Comparison of ENCODE assay signal across 7 mouse cellular contexts in the genomic region with DNA sequence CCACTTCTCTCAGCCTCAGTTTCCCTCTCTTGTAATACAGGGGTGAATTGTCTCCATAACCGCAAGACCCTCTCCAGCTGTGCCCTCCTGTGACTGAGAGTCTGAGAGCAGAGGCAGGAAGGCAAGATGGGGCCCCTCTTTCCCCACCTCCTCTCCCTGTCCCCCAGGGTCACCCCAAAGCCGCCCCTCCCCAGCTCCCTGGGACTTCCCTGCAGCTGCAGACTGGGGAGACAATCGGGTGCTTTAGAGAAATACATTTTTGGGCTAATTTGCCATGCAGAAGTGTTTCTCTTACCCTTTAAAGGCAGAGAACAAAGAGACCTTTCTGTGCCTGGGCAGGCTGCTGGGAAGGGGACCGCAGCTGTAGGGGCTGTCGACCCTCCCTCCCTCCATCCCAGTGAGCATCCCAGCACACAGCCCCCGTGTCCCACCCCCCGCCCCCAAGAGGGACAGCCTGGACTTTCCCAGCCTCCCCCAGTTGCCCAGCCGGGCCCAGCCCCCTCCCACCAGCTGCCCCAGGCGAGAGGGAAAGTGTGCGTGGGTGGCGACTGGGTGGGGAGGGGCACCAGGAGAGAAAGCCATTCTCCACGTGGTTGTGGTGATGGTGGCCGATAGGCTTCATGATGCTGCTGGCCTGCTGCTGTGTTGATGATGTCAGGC. TPM values are rescaled to one million over a fixed set of nuclear protein-coding genes. Genes with fewer than 3 reads are reported as not detected.
DNase-seq lines count a peak whose midpoint lies in the region; ATAC-seq and TF ChIP-seq lines count a peak whose summit lies in the region.

No protein-coding gene starts in this region.

- H3K4me2 ChIP-seq in midbrain, embryonic 11.5 days: peak overlapping the region; percentile 25; the same call in 1 of the 2 replicates

- no peaks in the 10 kb centered on the region for H3K36me3 ChIP-seq in thymus, adult 2 months (ENCODE audit: control insufficient read depth, insufficient read depth, low read length)
- H3K36me3 ChIP-seq in hindbrain, embryonic 10.5 days: no peaks in the 10 kb centered on the region
- no peaks in the 10 kb centered on the region for H3K36me3 ChIP-seq in midbrain, embryonic 11.5 days (ENCODE audit: control insufficient read depth, insufficient read depth, low read length)

- H3K27me3 ChIP-seq in thymus, adult 2 months (ENCODE audit: control insufficient read depth, insufficient read depth, low read length): no peaks in the 10 kb centered on the region
- H3K27me3 ChIP-seq in hindbrain, embryonic 10.5 days (ENCODE audit: insufficient read depth, poor library complexity, severe bottlenecking): peaks cover 10% of the 10 kb centered on the region; the same call in 1 of the 2 replicates
- H3K27me3 ChIP-seq in midbrain, embryonic 11.5 days (ENCODE audit: control insufficient read depth, insufficient read depth, low read length): no peaks in the 10 kb centered on the region

- WGBS in thymus, adult 2 months: 36% methylated on average over 13 of the region's 13 CpGs
- WGBS in hindbrain, embryonic 10.5 days: 17% methylated on average over 13 of the region's 13 CpGs
- 26% methylated on average over 13 of the region's 13 CpGs for WGBS in midbrain, embryonic 11.5 days

- H3K4me1 ChIP-seq in thymus, adult 2 months (replicated peaks; ENCODE audit: control insufficient read depth, insufficient read depth, low read length): no peaks in the 10 kb centered on the region
- peaks cover 36% of the 10 kb centered on the region for H3K4me1 ChIP-seq in hindbrain, embryonic 10.5 days (replicated peaks)
- H3K4me1 ChIP-seq in midbrain, embryonic 11.5 days (ENCODE audit: control insufficient read depth, insufficient read depth, low read length): peaks cover 22% of the 10 kb centered on the region

- H3K9me3 ChIP-seq in hindbrain, embryonic 10.5 days: no peaks in the 10 kb centered on the region
- no peaks in the 10 kb centered on the region for H3K9me3 ChIP-seq in midbrain, embryonic 11.5 days (ENCODE audit: control insufficient read depth, low read length)

- ATAC-seq in midbrain, embryonic 11.5 days (ENCODE audit: low FRiP score): peak; percentile 84
- no peak for ATAC-seq in erythroid progenitor cell, adult 5-6 weeks (replicated peaks; ENCODE audit: low FRiP score, poor library complexity, severe bottlenecking)
- no peak for ATAC-seq in megakaryocyte progenitor cell, adult 5-6 weeks (replicated peaks; ENCODE audit: poor library complexity)

- H3K9ac ChIP-seq in midbrain, embryonic 11.5 days (ENCODE audit: low read length): peak overlapping the region; percentile 53

- no peak overlapping the region for H3K4me3 ChIP-seq in thymus, adult 2 months (ENCODE audit: control insufficient read depth, insufficient read depth, low read length)
- peak overlapping the region; percentile 30 for H3K4me3 ChIP-seq in hindbrain, embryonic 10.5 days
- H3K4me3 ChIP-seq in midbrain, embryonic 11.5 days (ENCODE audit: low read depth, low read length): no peak overlapping the region

- peak; percentile 30 for DNase-seq in thymus, postnatal 4 days
- no peak for DNase-seq in thymus, adult 2 months
- peak; percentile 68 for DNase-seq in hindbrain, embryonic 10.5 days (ENCODE audit: low spot score)
- peak; percentile 88 for DNase-seq in midbrain, embryonic 11.5 days (ENCODE audit: low spot score, missing footprints)
- no peak for DNase-seq in yolk sac, embryonic 10.5 days (ENCODE audit: low spot score)

- no peak overlapping the region for H3K27ac ChIP-seq in thymus, adult 2 months (ENCODE audit: control insufficient read depth, insufficient read depth, low read length)
- peak overlapping the region; percentile 90 for H3K27ac ChIP-seq in hindbrain, embryonic 10.5 days
- peak overlapping the region; percentile 79 for H3K27ac ChIP-seq in midbrain, embryonic 11.5 days (ENCODE audit: low read depth, low read length)

- TF ChIP-seq POLR2A in thymus, adult 2 months (IDR thresholded peaks at IDR 0.05; ENCODE audit: control insufficient read depth, extremely low read depth, insufficient read depth, low read length, poor library complexity): no peak

- no peak for TF ChIP-seq CTCF in thymus, adult 2 months (IDR thresholded peaks at IDR 0.05; ENCODE audit: borderline replicate concordance, control insufficient read depth, extremely low read depth, insufficient read depth, low read length, poor library complexity)

RNA-seq across cellular contexts. Expression of a gene that starts 27.4 kb away (rescaled TPM):
- polyA plus RNA-seq in thymus, adult 2 months (2012; rRNA removed): 27.1 and 27.7 TPM in 2 replicates
- polyA plus RNA-seq in hindbrain, embryonic 10.5 days (2016; fragmentation: Nextera tagmentation; extraction: Ambion mirVana): 45.0 and 47.8 TPM in 2 replicates
- 18.7 and 21.1 TPM in 2 replicates for polyA plus RNA-seq in midbrain, embryonic 11.5 days (2014; fragmentation: Nextera tagmentation; extraction: Ambion mirVana)
- total RNA-seq in erythroid progenitor cell, adult 5-6 weeks (2015; ENCODE audit: low replicate concordance): 2.9 and 3.4 TPM in 2 replicates
- total RNA-seq in erythroid progenitor cell, adult 5-6 weeks (2017; ENCODE audit: low replicate concordance): 1.9 TPM in 1 of 2 replicates, not detected in the other
- 4.1 and 8.3 TPM in 2 replicates for total RNA-seq in megakaryocyte progenitor cell, adult 5-6 weeks (2015)
- 8.8 and 9.0 TPM in 2 replicates for total RNA-seq in megakaryocyte progenitor cell, adult 5-6 weeks (2017)

RNA-seq across cellular contexts. Expression of a gene that starts 27.6 kb away (rescaled TPM):
- polyA plus RNA-seq in thymus, adult 2 months (2012; rRNA removed): 0.11 and 0.24 TPM in 2 replicates
- polyA plus RNA-seq in hindbrain, embryonic 10.5 days (2016; fragmentation: Nextera tagmentation; extraction: Ambion mirVana): 0.14 and 0.21 TPM in 2 replicates
- polyA plus RNA-seq in midbrain, embryonic 11.5 days (2014; fragmentation: Nextera tagmentation; extraction: Ambion mirVana): 0.12 and 0.57 TPM in 2 replicates
- not detected in 2 replicates for total RNA-seq in erythroid progenitor cell, adult 5-6 weeks (2015; ENCODE audit: low replicate concordance)
- total RNA-seq in erythroid progenitor cell, adult 5-6 weeks (2017; ENCODE audit: low replicate concordance): not detected in 2 replicates
- 0.22 and 0.46 TPM in 2 replicates for total RNA-seq in megakaryocyte progenitor cell, adult 5-6 weeks (2015)
- not detected in 2 replicates for total RNA-seq in megakaryocyte progenitor cell, adult 5-6 weeks (2017)

RNA-seq across cellular contexts. Expression of a gene that starts 36.6 kb away (rescaled TPM):
- 0.87 and 0.88 TPM in 2 replicates for polyA plus RNA-seq in thymus, adult 2 months (2012; rRNA removed)
- polyA plus RNA-seq in hindbrain, embryonic 10.5 days (2016; fragmentation: Nextera tagmentation; extraction: Ambion mirVana): 9.2 and 28.1 TPM in 2 replicates
- 0.64 and 0.95 TPM in 2 replicates for polyA plus RNA-seq in midbrain, embryonic 11.5 days (2014; fragmentation: Nextera tagmentation; extraction: Ambion mirVana)
- total RNA-seq in erythroid progenitor cell, adult 5-6 weeks (2015; ENCODE audit: low replicate concordance): not detected in 2 replicates
- total RNA-seq in erythroid progenitor cell, adult 5-6 weeks (2017; ENCODE audit: low replicate concordance): not detected in 2 replicates
- not detected in 2 replicates for total RNA-seq in megakaryocyte progenitor cell, adult 5-6 weeks (2015)
- not detected in 2 replicates for total RNA-seq in megakaryocyte progenitor cell, adult 5-6 weeks (2017)

RNA-seq across cellular contexts. Expression of a gene that starts 52.9 kb away (rescaled TPM):
- polyA plus RNA-seq in thymus, adult 2 months (2012; rRNA removed): 0.15 TPM in 1 of 2 replicates, not detected in the other
- 0.14 and 0.26 TPM in 2 replicates for polyA plus RNA-seq in hindbrain, embryonic 10.5 days (2016; fragmentation: Nextera tagmentation; extraction: Ambion mirVana)
- polyA plus RNA-seq in midbrain, embryonic 11.5 days (2014; fragmentation: Nextera tagmentation; extraction: Ambion mirVana): 0.14 and 0.15 TPM in 2 replicates
- total RNA-seq in erythroid progenitor cell, adult 5-6 weeks (2015; ENCODE audit: low replicate concordance): not detected in 2 replicates
- total RNA-seq in erythroid progenitor cell, adult 5-6 weeks (2017; ENCODE audit: low replicate concordance): not detected in 2 replicates
- not detected in 2 replicates for total RNA-seq in megakaryocyte progenitor cell, adult 5-6 weeks (2015)
- total RNA-seq in megakaryocyte progenitor cell, adult 5-6 weeks (2017): not detected in 2 replicates

Comparison
In these comparisons a context has a peak if more than half of its experiments do, and no peak if none do; other contexts are left out.
1. DNase-seq: peak in thymus, postnatal 4 days (single experiment), hindbrain, embryonic 10.5 days (single experiment) and midbrain, embryonic 11.5 days (single experiment); none in thymus, adult 2 months (single experiment) and yolk sac, embryonic 10.5 days (single experiment).